Mouse (Mus musculus) neural tube, embryonic 10.5 days (tissue): ENCODE measurements at regions not wholly inside any gene's neighbourhood (a gene's known extent, or its start where the extent isn't known, plus 50 kb on each side); places are given as distances from the start of the nearest gene placed in this dataset.

Source experiments
- DNase-seq: peaks from one replicate; pipeline ENCODE4 v3.0.0-alpha.2; 2017; ENCODE audit warnings: low spot score; ENCODE audit errors: extremely low spot score

- no peak for DNase-seq
Observed at GRCm38 (mm10) chr2:79081769-79082168, 173.5 kb upstream of the Itga4 start.

GRCm38 (mm10) chr2:79086280-79086679 lies 168.9 kb upstream of the Itga4 start:
- DNase-seq: no peak

- no peak for DNase-seq
Observed at GRCm38 (mm10) chr2:79086857-79087578, 168.2 kb upstream of the Itga4 start.

DNA sequence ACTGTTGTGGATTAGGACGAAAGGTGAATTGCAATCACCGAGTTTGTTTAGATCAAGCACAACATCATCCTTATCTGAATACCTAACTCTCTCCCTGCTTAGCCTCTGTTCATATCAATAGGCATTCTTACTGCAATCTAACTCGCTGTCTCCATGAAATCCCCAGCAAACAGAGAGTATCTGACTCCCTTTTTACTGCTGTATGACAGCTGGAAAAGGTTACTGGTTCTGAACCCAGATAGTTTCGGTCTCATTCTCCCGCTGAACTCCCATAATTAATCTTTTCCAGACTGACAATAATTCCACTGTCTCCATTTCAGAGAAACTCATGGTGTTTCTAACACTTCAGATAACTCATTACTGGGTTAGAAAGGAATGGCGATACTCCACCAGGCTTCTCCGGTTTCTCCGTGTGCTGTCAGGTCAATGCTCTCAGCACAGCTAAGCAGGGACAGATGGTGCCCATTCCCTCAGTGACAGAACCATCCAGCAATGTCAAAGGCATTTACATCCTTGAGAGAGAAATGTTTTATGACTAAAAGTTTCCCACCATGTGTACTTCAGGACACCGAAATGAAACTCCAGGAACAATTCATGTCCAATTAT lies 167.5 kb upstream of the Itga4 start:
- no peak for DNase-seq

DNA sequence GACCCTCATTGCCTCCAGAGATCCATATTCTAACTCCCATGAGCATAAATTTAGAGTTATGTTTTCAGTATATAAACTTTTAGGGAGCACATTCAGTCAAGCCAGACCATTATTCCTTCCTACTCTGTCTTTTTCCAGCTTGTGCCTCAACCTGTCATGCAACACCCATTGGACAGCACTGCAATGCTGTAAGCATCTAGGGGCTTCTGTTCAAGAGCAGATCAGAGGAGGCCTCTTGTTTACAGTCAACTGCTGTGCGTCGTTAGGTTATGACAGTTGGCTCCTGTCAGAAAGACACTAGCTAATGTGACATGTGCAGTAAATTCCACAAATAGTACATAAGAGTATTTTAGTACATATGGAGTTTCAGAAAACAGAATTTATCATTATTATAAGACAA lies 165.0 kb upstream of the Itga4 start:
- no peak for DNase-seq

- no peak for DNase-seq
Observed at GRCm38 (mm10) chr2:79094298-79094697, 160.9 kb upstream of the Itga4 start.

GRCm38 (mm10) chr2:79096532-79097251 lies 158.5 kb upstream of the Itga4 start:
- no peak for DNase-seq

- DNase-seq: no peak
Observed at GRCm38 (mm10) chr2:79099601-79100000, 155.6 kb upstream of the Itga4 start.

DNA sequence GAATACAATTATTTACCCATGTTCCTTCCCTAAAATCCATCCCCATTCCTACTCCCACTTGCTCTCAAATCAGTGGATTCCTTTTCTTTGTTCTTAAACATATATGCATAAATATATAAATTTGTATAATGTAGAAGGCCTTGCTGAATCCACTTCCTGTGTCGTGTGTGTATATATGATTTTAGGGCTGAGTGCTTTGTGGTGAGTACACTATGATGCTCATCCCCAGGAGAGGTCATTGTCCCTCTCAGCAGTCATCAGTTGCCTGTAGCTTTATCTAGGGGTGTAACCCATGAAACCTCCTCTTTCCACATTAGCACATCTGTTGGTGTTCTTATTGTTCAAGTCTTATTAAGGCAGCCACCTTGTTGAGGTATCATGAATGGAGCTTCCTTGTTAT lies 143.6 kb upstream of the Itga4 start:
- no peak for DNase-seq

DNA sequence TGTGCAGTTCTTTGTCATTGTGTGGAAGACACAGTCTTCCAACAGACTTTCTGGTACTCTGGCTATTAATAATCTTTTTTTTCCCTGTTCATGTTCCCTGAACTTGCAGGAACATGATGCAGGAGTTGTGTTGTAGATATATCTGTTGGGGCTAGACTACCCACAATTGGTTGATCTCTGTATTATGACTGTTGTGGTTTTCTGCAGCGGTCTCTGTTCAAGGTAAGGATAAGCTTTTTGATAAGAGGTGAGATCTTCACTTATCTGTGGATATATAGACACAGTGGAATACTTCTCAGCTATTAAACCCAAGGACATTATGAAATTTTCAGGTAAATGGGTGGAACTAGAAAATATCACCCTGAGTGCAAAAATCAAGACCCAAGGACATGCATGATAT lies 143.2 kb upstream of the Itga4 start:
- no peak for DNase-seq

DNA sequence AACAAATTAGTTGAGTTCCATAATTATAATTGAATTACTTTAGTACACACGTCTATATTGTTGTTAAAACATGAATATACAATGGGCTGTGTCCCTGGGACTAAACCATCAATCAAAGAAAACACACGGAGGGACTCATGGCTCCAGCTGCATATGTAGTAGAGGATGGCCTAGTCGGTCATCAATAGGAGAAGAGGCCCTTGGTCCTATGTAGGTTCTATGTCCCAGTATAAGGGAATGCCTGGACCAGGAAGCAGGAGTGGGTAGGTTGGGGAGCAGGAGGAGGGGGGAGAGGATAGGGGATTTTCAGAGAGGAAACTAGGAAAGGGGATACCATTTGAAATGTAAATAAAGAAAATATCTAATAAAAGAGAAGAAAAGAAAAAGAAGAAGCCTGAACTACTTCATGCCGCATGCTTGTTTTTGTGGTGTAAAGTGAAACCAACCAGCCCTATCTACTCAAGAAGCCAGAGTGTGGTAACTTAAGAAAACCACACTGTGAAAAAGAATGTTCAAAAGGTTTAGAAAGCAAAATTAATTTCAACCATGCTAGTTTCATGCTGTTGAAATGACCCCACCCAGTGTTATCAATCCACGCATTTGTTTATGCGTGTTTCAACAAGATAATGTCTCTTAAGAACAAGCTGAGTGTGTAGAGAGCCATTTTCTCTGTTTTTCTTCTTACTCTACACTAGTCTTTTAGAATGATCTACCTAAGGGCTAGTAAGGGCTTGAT lies 134.4 kb upstream of the Itga4 start:
- DNase-seq: no peak

- no peak for DNase-seq
Observed at GRCm38 (mm10) chr2:79122530-79122929, 132.7 kb upstream of the Itga4 start.

GRCm38 (mm10) chr2:79124272-79124976 lies 130.8 kb upstream of the Itga4 start:
- no peak for DNase-seq

GRCm38 (mm10) chr2:79126170-79126879 lies 128.9 kb upstream of the Itga4 start:
- no peak for DNase-seq

- DNase-seq: no peak
Observed at GRCm38 (mm10) chr2:79126996-79127741, 128.1 kb upstream of the Itga4 start.

- no peak for DNase-seq
Observed at GRCm38 (mm10) chr2:79127822-79128221, 127.4 kb upstream of the Itga4 start.

DNA sequence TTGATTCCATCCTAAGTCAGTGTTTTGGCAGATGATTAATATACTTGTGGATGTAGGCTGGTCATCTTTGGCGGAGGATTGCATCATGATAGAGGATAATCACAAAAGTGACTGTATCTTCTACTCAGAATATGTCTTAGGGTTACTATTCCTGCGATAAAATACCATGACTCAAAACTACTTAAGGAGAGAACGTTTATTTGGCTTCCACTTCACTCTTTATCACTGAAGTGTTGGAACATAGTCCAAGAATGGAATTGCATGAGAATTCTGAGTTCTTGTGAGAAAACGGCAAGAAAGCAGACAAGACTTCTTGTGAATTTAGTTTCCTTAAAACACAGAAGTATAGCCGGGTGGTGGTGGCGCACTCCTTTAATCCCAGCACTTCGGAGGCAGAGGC lies 124.6 kb upstream of the Itga4 start:
- no peak for DNase-seq

- DNase-seq: no peak
Observed at GRCm38 (mm10) chr2:79131235-79131634, 124.0 kb upstream of the Itga4 start.

DNA sequence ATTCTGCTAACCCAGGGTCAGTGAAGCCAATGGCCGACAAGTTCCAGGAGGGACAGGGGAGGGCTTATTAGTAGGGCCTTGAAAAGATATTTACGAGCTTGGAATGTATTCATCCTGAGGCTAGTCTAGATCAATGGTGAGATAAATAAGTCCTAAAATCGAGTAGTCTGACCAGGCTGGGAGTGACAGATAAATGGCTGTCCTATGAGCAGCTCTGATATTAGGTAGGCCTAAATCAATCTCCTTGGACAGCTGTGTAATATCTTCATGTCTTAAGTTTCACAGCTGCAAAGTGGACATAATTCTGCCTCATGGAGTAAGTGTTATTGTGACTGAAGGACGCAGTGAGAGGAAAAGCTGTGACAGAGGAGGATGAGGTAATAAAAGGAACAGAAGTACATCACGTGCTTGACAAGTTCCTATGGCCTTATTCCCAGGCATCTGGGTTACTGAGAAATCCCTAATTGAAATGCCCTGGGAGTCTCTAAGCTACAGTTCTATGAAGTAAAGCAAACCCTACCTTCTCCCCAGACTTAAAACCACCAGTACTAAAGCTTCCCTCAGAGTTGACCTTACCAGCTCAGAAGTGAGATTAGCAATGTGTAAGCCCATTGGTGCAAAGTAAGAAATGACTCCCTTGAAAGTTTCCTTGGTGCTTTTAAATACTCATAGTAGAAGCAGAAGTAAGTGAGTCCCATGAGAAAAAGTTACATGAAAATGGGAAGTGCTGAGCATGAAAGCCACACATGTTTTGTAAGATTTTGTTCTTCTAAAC lies 123.3 kb upstream of the Itga4 start:
- DNase-seq: no peak
